Mouse (Mus musculus) gastrocnemius, postnatal 25 days (tissue): ENCODE data around the gene Ifitm6. TPM values are rescaled to one million over a fixed set of nuclear protein-coding genes. Genes with fewer than 3 reads are reported as not detected.
A peak's percentile ranks its signal among the peaks of the same experiment; 100 is the strongest.
"Not testable (repeated sequence)": the region's sequence is repeated elsewhere in the genome, so short reads cannot be mapped to it uniquely, and the experiment has no call there.

Source experiments
- DNase-seq: peaks from one replicate; pipeline ENCODE4 v3.0.0; 2022
- long read RNA-seq, 2 experiments: library from polyadenylated mRNA; stranded (forward); transcript quantifications; one replicate each; pipeline ENCODE4 v2.0.0; 2021
- total RNA-seq, 2 experiments: library from RNA; stranded (reverse); gene quantifications; 1 replicate in 1 of 2; 2 replicates in 1 of 2; pipeline ENCODE4 v1.2.3; 2021

Ifitm6 gene
- not detected for total RNA-seq
- long read RNA-seq, experiment 1: 0 reads
- long read RNA-seq, experiment 2: 0 reads

GRCm38 (mm10) chr7:141017824-141018223, at the start of gene Ifitm6:
Ifitm6 (minus strand) TSS chr7:141017924.
- DNase-seq: not testable (repeated sequence)

DNA sequence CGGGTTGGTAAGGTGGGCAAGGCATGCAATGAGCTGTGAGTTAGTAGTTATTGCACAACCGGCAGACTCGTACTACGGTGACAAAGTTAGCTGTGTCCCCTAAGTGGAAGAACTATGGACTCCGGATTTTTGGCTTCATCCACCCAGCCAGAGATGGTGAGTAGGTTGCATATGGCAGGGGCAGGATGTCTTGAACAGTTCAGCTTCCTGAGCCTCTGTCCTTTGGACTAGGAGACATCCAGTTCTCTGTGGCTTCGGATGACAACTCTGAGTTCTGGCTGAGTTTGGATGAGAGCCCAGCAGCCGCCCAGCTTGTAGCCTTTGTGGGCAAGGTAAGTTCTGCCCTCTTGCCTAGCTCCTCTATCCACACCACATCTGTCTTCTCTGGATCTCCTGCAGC, 46.9 kb upstream of the Ifitm6 start:
- DNase-seq: no peak

DNA sequence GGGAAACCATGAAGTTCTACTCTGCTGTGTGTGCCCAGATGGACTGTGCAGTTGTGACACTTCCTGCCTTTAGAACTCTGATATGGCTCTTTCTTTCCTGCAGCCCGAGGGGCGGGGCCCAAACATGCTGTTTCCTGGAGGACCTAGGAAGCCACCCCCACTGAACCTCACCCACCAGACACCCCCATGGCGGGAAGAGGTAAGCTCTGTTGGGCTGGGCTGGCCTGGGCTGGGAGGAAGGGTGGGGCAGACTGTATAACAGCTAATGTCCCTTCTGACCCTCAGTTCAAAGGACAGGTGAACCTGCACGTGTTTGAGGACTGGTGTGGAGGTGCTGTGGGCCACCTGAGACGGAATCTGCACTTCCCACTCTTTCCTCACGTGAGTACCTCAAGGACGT, 46.5 kb upstream of the Ifitm6 start:
- no peak for DNase-seq

DNA sequence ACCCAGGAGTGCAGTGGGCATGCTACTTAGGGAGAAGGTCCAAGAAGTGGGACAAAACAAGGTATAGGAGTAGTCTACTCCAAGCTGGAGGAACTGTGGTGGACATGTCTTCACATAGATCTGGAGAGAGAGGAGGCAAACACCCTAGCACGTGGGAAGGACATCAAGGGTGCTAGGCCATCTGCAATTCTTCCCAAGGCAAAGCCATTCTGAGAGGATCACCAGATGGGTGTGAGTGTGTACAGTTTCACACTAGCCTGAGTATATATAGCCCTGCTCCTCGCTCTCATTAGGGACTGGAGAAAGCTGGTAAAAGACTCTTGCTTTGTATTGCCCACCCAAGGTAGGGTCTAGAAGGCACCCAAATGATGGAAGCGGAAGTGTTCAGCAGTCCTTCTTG, 45.6 kb upstream of the Ifitm6 start:
- DNase-seq: no peak

- no peak for DNase-seq
Measured at GRCm38 (mm10) chr7:141062525-141062924, 44.8 kb upstream of the Ifitm6 start.

GRCm38 (mm10) chr7:141061269-141061692, 43.6 kb upstream of the Ifitm6 start:
- no peak for DNase-seq

DNA sequence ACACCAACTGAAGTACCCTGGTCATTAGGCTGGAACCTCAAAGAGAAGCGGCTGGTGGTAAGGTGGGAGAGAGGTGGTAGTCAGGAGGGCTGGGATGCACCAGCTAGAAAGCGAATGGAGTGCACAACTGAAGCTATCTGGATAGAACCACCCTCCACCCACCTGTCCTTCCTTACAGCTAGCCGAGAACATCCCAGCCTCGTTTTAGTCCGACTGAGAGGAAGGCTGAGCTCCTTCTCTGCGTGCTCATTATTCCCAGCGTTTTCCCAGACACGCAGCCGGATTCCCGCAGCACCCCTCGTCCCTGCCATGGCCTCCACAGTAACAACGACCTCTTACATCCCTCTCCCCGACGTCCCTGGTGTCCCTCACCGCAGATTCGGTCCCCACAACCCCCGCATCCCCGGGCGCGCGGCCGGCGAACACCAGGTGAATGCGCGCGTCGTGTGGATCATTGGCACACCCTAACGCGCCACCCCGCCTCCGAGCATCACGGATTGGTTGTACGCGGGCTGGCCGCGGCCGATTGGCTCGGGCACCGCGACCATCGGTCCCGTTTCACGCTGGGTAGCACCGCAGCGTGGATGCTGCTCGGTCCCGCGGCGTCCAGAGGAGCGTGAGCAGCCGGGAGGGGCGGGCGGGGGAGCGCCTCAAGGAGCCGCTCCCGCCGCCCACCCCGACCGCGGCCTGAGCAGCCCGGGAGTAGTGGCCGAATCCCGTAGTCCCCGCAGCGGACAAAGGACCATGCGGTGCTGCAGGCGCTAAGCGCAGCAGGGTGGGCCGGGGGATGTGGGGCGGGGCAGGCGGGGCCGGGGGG, 42.9 kb upstream of the Ifitm6 start, which contains the start of gene B4galnt4:
B4galnt4 (plus strand) TSS at position 679 of the 817 bp plus-strand sequence.
- DNase-seq: peak; percentile 35

- DNase-seq: no peak
Measured at GRCm38 (mm10) chr7:141059929-141060328, 42.2 kb upstream of the Ifitm6 start.

- DNase-seq: no peak
Measured at GRCm38 (mm10) chr7:141058601-141059341, 41.0 kb upstream of the Ifitm6 start.

- DNase-seq: no peak
Measured at GRCm38 (mm10) chr7:141057541-141057940, 39.8 kb upstream of the Ifitm6 start.

DNA sequence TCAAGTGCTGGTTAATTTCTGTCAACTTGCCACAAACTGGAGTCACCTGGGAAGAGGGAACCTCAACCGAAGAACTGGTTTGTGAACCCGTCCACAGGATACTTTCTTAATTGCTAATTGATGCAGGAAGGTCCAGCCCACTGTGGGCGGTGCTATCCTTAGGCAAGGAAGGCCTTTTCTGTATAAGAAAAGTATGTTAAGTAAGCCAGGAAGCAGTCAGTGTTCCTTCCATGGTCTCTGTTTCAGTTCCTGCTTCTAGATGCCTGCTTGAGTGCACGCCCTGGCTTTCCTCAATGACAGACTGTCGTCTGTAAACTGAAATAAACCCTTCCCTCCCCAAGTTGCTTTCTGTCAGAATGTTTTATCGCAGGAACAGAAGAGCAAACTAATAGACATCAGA, 39.3 kb upstream of the Ifitm6 start:
- DNase-seq: no peak

DNA sequence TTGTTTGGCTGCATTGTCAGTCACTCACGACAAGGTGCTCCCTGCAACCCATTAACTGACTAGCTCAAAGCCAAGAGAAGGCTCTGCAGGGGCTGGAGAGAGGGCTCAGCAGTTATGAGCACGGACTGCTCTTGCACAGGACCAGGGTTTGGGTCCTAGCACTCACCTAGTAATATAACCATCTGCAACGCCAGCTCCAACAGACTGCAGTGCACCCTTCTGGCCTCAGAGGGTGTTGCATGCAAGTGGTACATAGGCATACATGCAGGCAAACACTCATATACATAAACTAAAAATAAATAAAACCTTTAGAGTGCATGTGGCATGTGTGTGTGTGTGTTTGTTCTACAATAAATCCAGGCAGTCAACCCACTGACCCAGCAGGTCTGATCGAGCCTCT, 38.1 kb upstream of the Ifitm6 start:
- no peak for DNase-seq

- DNase-seq: no peak
Measured at GRCm38 (mm10) chr7:141052421-141052820, 34.7 kb upstream of the Ifitm6 start.

DNA sequence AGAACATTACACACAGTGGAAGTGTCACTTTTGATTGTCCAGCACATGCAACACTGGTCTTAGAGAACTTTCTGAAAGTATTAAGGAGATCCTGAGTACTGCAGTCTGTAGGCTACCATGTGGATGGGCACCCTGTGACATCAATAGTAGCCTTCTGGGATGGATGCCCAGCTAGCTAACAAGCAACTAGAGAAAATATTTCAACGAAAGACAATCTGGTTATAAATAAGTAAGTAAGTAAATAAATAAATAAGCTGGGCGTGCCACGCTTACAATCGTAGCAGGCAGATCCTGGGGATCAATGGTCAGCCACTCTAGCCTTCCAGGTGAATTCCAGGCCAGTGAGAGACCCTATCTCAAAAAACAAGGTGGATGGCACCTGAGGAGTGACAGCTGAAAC, 34.3 kb upstream of the Ifitm6 start:
- DNase-seq: no peak

- no peak for DNase-seq
Measured at GRCm38 (mm10) chr7:141051060-141051685, 33.4 kb upstream of the Ifitm6 start.

DNA sequence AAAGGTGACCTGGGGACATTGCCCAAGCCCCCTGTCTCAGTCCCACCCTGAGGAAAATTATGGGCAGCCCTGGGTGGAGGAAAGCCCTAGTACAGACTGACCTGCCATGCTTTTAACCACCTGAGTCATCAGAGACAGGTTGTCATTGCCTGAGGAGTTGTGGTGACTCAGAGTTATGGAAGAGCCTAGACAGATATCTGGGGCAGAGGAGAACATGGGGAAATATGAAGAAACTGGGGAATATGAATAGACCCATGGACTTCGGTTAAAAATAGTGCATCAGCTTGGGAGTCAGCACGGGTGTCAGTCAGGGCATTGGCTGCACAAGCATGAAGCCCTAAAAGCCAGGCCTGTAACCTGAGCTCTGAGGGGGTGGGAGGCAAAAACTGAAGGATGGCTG, 31.6 kb upstream of the Ifitm6 start:
- DNase-seq: no peak

DNA sequence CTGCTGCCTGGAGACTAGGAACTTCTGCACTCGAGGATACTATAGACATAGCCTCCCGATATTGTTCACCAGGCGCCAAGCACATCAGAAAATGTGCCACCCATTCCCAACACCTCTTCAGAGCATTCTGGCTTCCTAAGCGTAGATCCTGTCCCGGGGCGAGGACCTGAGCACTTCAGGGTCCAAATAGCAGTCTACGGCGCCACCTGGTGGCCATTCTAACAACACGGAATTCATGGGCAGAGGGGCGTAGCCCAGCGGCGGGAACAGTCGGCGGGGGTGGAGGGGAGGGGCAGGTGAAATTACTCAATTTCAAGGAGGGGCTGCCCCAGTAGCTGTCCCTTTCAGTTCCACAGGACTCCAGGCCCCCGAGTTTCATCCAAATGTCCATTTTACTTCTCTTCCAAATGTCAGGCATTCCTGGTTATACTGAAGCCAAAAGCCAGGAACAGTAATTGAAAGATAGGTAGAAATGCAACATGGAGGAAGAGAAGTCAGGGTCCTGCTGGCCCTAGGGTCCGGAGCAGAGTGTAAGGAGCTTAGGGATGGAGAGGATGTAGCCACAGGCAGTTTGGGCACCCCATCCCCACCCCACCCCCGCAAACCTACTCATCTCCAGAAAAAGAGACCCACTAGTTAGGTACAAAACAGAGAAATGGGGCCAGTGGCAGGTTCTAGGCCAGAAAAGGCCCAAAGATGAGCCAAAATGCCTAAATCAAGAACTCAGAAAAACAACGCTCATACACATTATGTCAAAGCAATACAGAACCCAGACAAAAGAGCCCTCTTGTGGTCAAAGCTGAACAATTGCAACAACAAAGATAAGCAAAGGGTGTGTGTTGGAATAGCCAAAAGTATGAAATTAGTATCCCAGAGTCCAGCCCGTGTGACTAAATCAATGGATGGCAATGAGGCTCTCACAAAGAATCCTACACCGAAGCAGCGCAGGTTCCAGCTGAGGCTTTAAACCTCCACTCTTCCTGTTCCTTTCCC, 30.8 kb upstream of the Ifitm6 start:
- peak; percentile 87 for DNase-seq

DNA sequence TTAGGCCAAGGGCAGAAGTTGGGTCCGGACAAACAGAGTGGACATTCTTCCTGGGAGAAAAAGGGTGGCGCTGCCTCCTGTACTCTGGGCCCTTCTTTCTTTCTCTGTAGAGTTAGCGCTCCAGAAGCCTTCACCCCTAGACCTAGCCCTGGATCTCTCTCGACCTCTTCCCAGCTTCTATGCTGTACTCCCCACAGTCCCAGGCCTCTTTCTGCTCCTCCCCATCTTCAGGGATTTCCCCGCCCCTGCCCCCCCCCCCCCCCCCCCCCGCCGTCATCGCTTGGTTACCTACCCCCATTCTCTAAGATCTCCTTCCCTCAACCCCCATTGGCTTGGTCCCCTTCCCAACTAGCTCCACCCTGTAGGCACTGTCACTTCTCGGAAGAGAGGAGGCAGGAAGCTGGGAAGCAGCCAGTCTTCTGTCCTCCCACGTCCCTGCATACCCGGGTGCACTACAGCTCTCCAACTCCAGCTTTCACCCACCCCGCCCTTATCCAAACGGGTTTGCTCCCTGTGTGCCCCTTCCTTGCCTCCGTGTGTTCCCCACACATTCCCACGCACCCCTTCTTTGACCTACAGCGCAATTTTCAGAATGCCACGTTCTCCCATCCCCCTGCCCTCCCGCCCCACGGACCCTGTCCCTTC, 30.0 kb upstream of the Ifitm6 start:
- DNase-seq: peak; percentile 87

DNA sequence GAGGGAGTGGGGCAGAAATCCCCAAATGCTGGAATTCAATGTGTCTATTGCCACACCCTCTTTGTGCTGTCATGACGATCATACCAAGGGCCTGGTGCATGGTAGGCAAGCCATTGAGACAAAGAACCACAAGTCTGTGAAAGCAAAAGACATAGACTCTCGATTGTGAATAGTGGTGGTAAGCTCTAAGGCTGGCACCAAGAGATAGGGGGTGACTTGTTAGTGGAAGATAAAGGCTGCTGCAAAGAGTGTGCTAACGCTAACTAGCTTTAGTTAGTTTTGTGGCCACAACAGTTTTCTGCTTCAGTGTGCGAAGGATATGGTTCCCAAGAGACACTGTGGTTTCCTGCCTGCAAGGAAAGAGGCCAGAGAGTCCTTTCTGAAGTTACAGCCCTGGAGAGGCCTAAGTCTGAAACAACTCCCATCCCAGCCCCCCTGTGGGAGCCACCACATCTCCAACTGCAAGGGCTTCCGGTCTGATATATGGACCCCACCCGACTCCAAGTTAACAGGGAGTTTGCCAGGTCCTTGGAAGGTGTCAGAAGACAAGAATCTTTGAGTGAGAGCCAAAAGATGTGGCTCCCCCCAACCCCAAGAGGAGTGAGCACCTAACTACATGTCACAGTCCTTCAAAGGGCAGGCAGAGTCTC, 29.3 kb upstream of the Ifitm6 start:
- peak; percentile 60 for DNase-seq

- DNase-seq: no peak
Measured at GRCm38 (mm10) chr7:141042539-141042938, 24.8 kb upstream of the Ifitm6 start.

DNA sequence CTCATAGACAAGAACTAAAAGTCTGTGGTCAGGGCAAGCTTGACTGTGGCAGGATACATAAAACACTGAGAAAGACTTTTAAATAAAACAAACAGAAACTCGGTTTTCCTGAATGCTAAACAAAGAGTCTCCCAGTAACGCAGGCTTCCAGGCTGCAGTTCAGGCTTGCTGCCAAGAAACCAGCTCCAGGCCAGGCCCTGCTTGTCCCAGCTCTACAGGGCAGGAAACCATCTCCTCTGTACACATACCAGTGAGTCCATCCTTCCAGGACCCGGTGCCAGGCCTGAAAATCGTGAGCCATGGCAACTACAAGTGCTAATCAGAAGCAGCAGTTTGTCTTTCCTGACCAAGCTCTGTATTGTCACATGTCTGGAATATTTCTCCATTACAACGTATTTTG, 23.9 kb upstream of the Ifitm6 start:
- peak; percentile 78 for DNase-seq
